ENCODE assay signal across 10 mouse cellular contexts in genomic region chr7:142498575-142498974, GRCm38 (mm10). TPM values are rescaled to one million over a fixed set of nuclear protein-coding genes. Genes with fewer than 3 reads are reported as not detected.
DNase-seq lines count a peak whose midpoint lies in the region; ATAC-seq lines count a peak whose summit lies in the region.
"Had no signal": no experiment of that assay in that cellular context is flagged by ENCODE, and none has a peak within 500 bp of the region (broad histone marks: within the 10 kb centered on the region; RNA-seq: fewer than 3 reads in every experiment).

Gene Tnnt3 (plus strand): TSS chr7:142498836.

- H3K36me3 ChIP-seq in heart, embryonic 14.5 days (ENCODE audit: control insufficient read depth, insufficient read depth, low read length) = 0 out of 2 replicates have a peak, but pooled peaks cover 8% of the 10 kb centered on the region
- 0 out of 2 replicates have a peak, but pooled peaks cover 4% of the 10 kb centered on the region for H3K36me3 ChIP-seq in lung, embryonic 16.5 days (ENCODE audit: control insufficient read depth, insufficient read depth, low read length)
- H3K36me3 ChIP-seq in stomach, embryonic 15.5 days = peaks cover 7% of the 10 kb centered on the region; the same call in 1 of the 2 replicates

- H3K9ac ChIP-seq in heart, embryonic 14.5 days (ENCODE audit: low read length) = no peak within 1 kb of the TSS
- no peak within 1 kb of the TSS for H3K9ac ChIP-seq in lung, embryonic 16.5 days (ENCODE audit: low read length)
- no peak within 1 kb of the TSS for H3K9ac ChIP-seq in stomach, embryonic 15.5 days

- ATAC-seq in heart, embryonic 14.5 days (ENCODE audit: insufficient number of reproducible peaks, insufficient read depth, low FRiP score, low read depth) = no peak
- peak; percentile 28; the same call in 1 of the 2 replicates for ATAC-seq in lung, embryonic 16.5 days (ENCODE audit: low read depth)
- ATAC-seq in stomach, embryonic 15.5 days (ENCODE audit: insufficient read depth, low FRiP score, low read depth) = no peak

- WGBS in heart, embryonic 14.5 days = 92% methylated on average over 2 of the region's 2 CpGs
- 87% methylated on average over 2 of the region's 2 CpGs for whole genome bisulfite sequencing in lung, embryonic 16.5 days
- 77% methylated on average over 2 of the region's 2 CpGs for WGBS in stomach, embryonic 15.5 days

- peaks cover 21 to 22% of the 10 kb centered on the region in 2 experiments for H3K4me1 ChIP-seq in heart, embryonic 14.5 days (ENCODE audit: control insufficient read depth in 2 of 2, insufficient read depth in 2 of 2, low read length in 2 of 2)
- no peaks in the 10 kb centered on the region; the same call in 1 of the 2 replicates for H3K4me1 ChIP-seq in lung, embryonic 16.5 days (replicated peaks; ENCODE audit: control insufficient read depth, insufficient read depth, low read length)
- H3K4me1 ChIP-seq in stomach, embryonic 15.5 days = 0 out of 2 replicates have a peak, but pooled peaks cover 3% of the 10 kb centered on the region

- H3K4me2 ChIP-seq in heart, embryonic 14.5 days (ENCODE audit: low read length) = no peak within 1 kb of the TSS
- H3K4me2 ChIP-seq in lung, embryonic 16.5 days (ENCODE audit: low read depth, low read length) = no peak within 1 kb of the TSS
- no peak within 1 kb of the TSS for H3K4me2 ChIP-seq in stomach, embryonic 15.5 days

- no peak for DNase-seq in heart, postnatal 10 days
- DNase-seq in lung, postnatal 25 days (ENCODE audit: low spot score) = no peak
- DNase-seq in gastrocnemius, postnatal 36 days = peak in 1 of 2 experiments; percentile 64
- DNase-seq in layer of hippocampus, adult 9-11 months = no peak
- no peak for DNase-seq in urinary bladder, adult 18-20 months (ENCODE audit: low spot score in 2 of 2)
- DNase-seq: right cerebral cortex, adult 18-20 months had no signal

- no peak within 1 kb of the TSS for H3K4me3 ChIP-seq in heart, embryonic 14.5 days (ENCODE audit: control insufficient read depth in 1 of 2, insufficient read depth in 1 of 2, low read depth in 1 of 2, low read length in 2 of 2)
- H3K4me3 ChIP-seq in lung, embryonic 16.5 days (ENCODE audit: low read length) = no peak within 1 kb of the TSS
- H3K4me3 ChIP-seq in stomach, embryonic 15.5 days (replicated peaks) = no peak within 1 kb of the TSS

- peak within 1 kb of the TSS; percentile 49 to 72 for H3K27ac ChIP-seq in heart, embryonic 14.5 days (replicated peaks in 1 of 2; ENCODE audit: control insufficient read depth in 1 of 2, insufficient read depth in 1 of 2, low read depth in 2 of 2, low read length in 2 of 2)
- no peak within 1 kb of the TSS for H3K27ac ChIP-seq in lung, embryonic 16.5 days (ENCODE audit: low read length)
- H3K27ac ChIP-seq in stomach, embryonic 15.5 days = 0 out of 2 replicates have a peak within 1 kb of the TSS, but pooled peaks have one; percentile 12
- H3K27ac ChIP-seq: macrophage had no signal

- no peaks in the 10 kb centered on the region for H3K9me3 ChIP-seq in heart, embryonic 14.5 days (ENCODE audit: control insufficient read depth, low read length)
- H3K9me3 ChIP-seq in lung, embryonic 16.5 days (ENCODE audit: control insufficient read depth, low read length) = no peaks in the 10 kb centered on the region
- no peaks in the 10 kb centered on the region for H3K9me3 ChIP-seq in stomach, embryonic 15.5 days

- no peaks in the 10 kb centered on the region for H3K27me3 ChIP-seq in heart, embryonic 14.5 days (ENCODE audit: control insufficient read depth, insufficient read depth, low read length)
- no peaks in the 10 kb centered on the region for H3K27me3 ChIP-seq in lung, embryonic 16.5 days (ENCODE audit: control insufficient read depth, insufficient read depth, low read depth, low read length)
- no peaks in the 10 kb centered on the region for H3K27me3 ChIP-seq in stomach, embryonic 15.5 days (replicated peaks)

- intact Hi-C loops in heart, postnatal 10 days (cut with DNase I) = loop anchor here (5.0 kb wide), 1 partner anchor 181 kb away; no protein-coding TSS in a partner anchor
- intact Hi-C loops in gastrocnemius, postnatal 36 days (cut with DNase I) = loop anchor here (1.0 to 10.0 kb wide), 2 partner anchors 56 to 164 kb away; no protein-coding TSS in a partner anchor

RNA-seq across cellular contexts. Expression of gene Tnnt3, which starts in this region (rescaled TPM):
- 3.9 and 5.8 TPM in 2 replicates for polyA plus RNA-seq in heart, embryonic 14.5 days (2014; fragmentation: Nextera tagmentation; extraction: Ambion mirVana)
- 1 to 10 TPM in 1 of 2 experiments, under 1 TPM in 1; 0.67 to 1.8 TPM for total RNA-seq in heart, postnatal 10 days (2021)
- polyA plus RNA-seq in lung, embryonic 16.5 days (2015; fragmentation: Nextera tagmentation; extraction: Ambion mirVana) = 17.9 and 50.7 TPM in 2 replicates
- total RNA-seq in gastrocnemius, postnatal 36 days (2021) = over 10,000 TPM; 32,612 to 32,921 TPM
- polyA plus RNA-seq in stomach, embryonic 15.5 days (2015; fragmentation: Nextera tagmentation; extraction: Ambion mirVana) = 4.6 and 11.8 TPM in 2 replicates
- polyA plus RNA-seq: macrophage had no signal

Comparison
In these comparisons a context has a peak if more than half of its experiments do, and no peak if none do; other contexts are left out.
1. RNA of gene Tnnt3 (total RNA-seq): 32,612 to 32,921 TPM in gastrocnemius, postnatal 36 days; 0.67 to 1.8 TPM in heart, postnatal 10 days; every median in the first group is over 1,000 times any median in the second.